Mouse (Mus musculus): Measurements from ENCODE around the gene Clmp. TPM values are rescaled to one million over a fixed set of nuclear protein-coding genes. Genes with fewer than 3 reads are reported as not detected.

Gene Clmp
- polyA plus RNA-seq, 1 experiment, result 2.0 TPM

DNA sequence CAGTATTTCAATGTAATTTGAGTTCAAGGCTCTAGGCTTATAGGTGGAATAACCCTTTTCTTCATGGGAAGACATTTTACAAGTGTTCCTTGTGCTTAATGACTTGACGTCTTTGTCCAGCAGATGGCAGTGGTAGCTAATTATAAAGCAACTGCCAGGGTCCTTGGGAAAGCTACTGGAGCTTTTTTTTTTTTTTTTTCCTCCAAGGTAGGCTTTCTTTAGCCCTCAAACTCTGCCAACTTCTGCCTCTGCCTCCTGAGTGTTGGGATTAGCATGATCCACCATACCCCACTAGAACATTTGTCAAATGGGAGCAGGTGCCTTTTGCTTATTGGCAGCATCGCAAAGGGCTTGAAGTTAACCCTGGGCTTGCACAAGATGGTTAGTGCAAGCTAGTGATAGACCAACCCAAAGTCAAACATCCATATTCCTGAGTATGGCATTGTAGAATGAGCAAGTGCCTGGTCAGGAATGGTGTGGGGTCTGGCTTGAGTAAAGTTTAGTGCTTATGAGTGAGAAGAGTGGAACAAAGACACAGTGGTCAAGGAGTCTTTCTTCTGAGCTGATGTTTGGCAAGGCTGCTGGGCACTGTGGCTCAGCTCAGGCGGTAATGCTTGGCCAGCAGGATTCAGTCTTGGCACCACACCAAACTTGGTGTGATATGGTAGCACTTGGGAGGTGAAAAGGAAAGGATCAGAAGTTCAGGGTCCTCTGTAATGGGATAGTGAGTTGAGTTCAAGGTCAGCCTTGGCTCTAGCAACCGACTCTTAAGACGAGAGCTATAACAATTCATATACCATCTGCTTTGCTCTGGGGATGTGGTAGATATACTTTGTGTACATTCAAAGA, 120.9 kb downstream of the Clmp start:
- Histone ChIP-seq H3K4me3 (ENCODE audit: insufficient read depth, low read length) (no peak overlapping the region), H3K4me1 (ENCODE audit: control insufficient read depth, insufficient read depth, low read length) (peaks cover 16% of the 10 kb centered on the region), H3K27ac (ENCODE audit: insufficient read depth, low read depth, low read length) (peak overlapping the region; percentile 15; the same call in 1 of the 2 replicates)
- TF ChIP-seq CTCF (IDR thresholded peaks at IDR 0.05; ENCODE audit: low read depth, low read length) (no peak), POLR2A (IDR thresholded peaks at IDR 0.05; ENCODE audit: borderline replicate concordance, low read depth, low read length) (no peak)

DNA sequence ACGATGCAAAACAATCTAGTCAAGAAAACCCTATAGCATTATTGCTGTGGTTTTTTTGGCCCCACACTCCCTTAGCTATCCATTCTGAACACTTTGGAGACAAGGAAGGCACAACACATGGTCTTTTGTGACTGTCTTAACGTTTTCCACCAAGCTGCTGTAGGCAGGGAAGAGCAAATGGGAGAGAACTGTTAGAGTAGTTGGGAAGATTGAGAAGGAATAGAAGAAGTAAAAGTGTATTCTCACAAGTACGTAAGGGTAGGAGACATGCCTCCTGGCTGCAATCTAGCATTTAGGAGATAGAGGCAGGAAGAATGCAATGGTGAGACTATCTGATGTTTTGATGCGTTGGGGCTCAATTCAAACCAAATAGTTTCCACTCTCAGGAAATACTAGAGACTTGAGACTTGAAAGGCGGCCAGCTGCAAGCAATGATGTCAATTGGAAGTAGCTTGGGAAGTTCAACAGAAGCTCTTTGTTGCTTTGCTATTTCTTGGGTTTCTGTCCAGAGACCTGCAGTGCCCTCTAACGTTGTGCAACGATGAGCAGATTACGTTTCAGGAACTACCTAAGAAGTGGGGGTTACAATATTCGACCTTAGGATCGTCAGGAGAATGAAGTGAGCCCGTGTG, 121.6 kb downstream of the Clmp start:
- peaks cover 16% of the 10 kb centered on the region for H3K4me1 ChIP-seq (ENCODE audit: control insufficient read depth, insufficient read depth, low read length)
- no peak overlapping the region; the same call in 1 of the 2 replicates for H3K27ac ChIP-seq (ENCODE audit: insufficient read depth, low read depth, low read length)
- no peak overlapping the region for H3K4me3 ChIP-seq (ENCODE audit: insufficient read depth, low read length)
- no peak for TF ChIP-seq CTCF (IDR thresholded peaks at IDR 0.05; ENCODE audit: low read depth, low read length)
- no peak for TF ChIP-seq POLR2A (IDR thresholded peaks at IDR 0.05; ENCODE audit: borderline replicate concordance, low read depth, low read length)

DNA sequence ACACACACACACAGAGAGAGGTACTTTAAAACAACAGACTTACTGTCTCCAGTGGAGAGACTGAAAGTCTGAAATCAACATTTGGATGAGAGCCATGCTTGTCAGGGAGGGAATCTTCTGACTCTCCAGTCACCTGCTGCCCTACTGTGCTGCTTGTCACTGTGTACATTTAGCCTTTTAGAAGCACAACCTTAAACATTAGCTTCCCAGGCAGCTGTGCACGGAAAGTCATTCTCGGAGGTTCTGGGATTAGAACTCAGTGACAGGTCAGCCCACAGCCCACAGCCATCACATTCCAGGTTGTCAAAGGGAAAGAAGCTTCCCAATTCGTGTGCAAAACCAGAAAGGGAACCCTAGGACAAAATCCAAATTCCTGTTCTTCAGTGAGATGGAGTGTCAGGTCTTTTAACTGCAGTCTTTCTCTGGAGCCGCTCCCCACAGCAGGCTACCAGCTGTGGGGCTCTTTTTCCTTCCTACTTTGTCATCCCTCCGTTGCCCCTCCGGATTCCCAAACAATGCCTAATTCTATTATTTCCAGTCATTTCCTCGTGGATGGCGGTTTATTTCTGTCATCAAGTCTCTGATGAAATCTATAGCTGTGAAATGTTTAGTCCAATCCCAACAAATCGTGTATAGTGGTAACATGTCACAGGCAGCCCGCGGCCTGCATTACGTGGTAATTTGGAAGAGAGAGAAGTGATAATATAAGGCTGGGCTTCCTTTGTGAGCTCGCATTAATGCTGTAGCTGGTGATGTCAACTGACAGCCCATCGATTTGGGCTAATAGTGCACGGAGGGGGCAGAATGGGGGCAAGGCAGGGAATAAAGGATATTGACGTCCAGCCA, 122.5 kb downstream of the Clmp start:
- Histone ChIP-seq H3K4me3 (ENCODE audit: insufficient read depth, low read length) (no peak overlapping the region), H3K27ac (ENCODE audit: insufficient read depth, low read depth, low read length) (no peak overlapping the region), H3K4me1 (ENCODE audit: control insufficient read depth, insufficient read depth, low read length) (peaks cover 18% of the 10 kb centered on the region)
- TF ChIP-seq POLR2A (IDR thresholded peaks at IDR 0.05; ENCODE audit: borderline replicate concordance, low read depth, low read length) (no peak), CTCF (IDR thresholded peaks at IDR 0.05; ENCODE audit: low read depth, low read length) (no peak)

DNA sequence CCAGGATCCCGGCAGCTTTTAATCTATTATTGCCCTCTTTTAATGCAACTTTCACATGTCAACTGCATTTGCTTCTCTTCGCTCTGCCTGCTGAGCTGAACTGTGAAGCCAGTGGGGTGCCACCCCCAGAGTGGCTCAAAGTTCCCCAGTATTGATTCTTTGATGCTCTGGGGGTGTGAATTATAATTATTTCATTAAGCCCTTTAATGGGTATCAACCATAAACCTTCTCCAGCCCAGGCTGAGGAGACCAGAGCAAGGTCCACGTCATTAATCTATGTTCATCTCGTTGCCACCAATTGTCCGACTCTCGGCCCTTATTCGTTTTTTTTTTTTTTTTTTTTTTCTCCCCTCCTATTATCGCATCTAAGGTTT, 123.1 kb downstream of the Clmp start:
- peaks cover 24% of the 10 kb centered on the region for H3K4me1 ChIP-seq (ENCODE audit: control insufficient read depth, insufficient read depth, low read length)
- TF ChIP-seq CTCF (IDR thresholded peaks at IDR 0.05; ENCODE audit: low read depth, low read length), result no peak
- TF ChIP-seq POLR2A (IDR thresholded peaks at IDR 0.05; ENCODE audit: borderline replicate concordance, low read depth, low read length), result no peak
- no peak overlapping the region for H3K27ac ChIP-seq (ENCODE audit: insufficient read depth, low read depth, low read length)
- no peak overlapping the region for H3K4me3 ChIP-seq (ENCODE audit: insufficient read depth, low read length)

GRCm38 (mm10) chr9:40811860-40812259, 126.1 kb downstream of the Clmp start:
- H3K4me3 ChIP-seq (ENCODE audit: insufficient read depth, low read length), result no peak overlapping the region
- no peak overlapping the region for H3K27ac ChIP-seq (ENCODE audit: insufficient read depth, low read depth, low read length)
- peaks cover 30% of the 10 kb centered on the region for H3K4me1 ChIP-seq (ENCODE audit: control insufficient read depth, insufficient read depth, low read length)
- no peak for TF ChIP-seq POLR2A (IDR thresholded peaks at IDR 0.05; ENCODE audit: borderline replicate concordance, low read depth, low read length)
- TF ChIP-seq CTCF (IDR thresholded peaks at IDR 0.05; ENCODE audit: low read depth, low read length), result no peak

DNA sequence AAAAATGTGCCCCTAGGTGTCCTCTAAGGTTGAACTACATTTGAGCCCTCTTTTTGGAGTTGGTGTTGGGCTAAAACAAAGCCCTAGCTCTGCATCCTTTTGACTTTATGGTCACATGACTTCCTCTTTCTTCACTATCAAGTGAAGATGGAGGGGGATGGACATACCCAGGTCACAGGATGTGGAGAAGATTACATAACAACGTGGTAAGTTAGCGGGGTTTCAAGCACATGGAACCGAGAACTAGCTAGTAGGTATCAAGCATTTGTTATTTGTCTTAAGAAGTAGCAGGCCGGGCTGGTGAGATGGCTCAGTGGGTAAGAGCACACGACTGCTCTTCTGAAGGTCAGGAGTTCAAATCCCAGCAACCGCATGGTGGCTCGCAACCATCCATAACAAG, 128.3 kb downstream of the Clmp start:
- peak overlapping the region; percentile 68 for H3K27ac ChIP-seq (ENCODE audit: insufficient read depth, low read depth, low read length)

DNA sequence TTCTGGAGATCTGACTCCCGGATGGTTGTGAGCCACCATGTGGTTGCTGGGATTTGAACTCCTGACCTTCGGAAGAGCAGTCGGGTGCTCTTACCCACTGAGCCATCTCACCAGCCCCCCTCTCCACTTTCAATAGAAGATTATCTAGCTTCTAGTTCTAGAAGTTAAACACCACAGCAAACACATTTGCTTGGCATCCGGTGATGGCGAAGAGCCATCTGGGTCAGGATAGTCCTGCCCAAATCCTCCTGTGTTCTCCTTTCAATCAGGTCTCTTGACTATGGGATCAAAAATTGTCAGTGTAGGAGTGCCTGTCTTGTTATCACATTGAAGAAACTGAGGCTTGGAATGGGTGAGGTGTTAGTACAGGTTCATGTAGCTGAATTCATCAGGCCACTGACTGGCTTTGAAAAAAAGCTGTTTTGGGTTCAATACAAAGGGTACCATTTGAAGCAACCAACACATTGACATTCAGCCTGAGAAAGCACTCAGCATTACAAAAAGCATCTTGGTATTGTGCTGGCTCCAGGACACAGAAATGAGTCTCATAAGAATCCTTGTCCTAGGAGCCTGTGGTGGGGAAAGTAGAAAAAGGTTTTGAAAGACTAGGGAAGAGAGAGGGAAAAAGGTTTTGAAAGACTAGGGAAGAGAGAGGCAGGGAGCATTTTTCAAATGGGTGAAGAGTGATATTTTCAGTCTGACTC, 131.7 kb downstream of the Clmp start:
- Histone ChIP-seq H3K4me1 (ENCODE audit: control insufficient read depth, insufficient read depth, low read length) (peaks cover 16% of the 10 kb centered on the region), H3K4me3 (ENCODE audit: insufficient read depth, low read length) (no peak overlapping the region), H3K27ac (ENCODE audit: insufficient read depth, low read depth, low read length) (no peak overlapping the region)
- no peak for TF ChIP-seq CTCF (IDR thresholded peaks at IDR 0.05; ENCODE audit: low read depth, low read length)
- TF ChIP-seq POLR2A (IDR thresholded peaks at IDR 0.05; ENCODE audit: borderline replicate concordance, low read depth, low read length), result no peak

More for the DNA sequence above, 128.3 kb downstream of the Clmp start:
- Histone ChIP-seq H3K4me1 (ENCODE audit: control insufficient read depth, insufficient read depth, low read length) (peaks cover 30% of the 10 kb centered on the region), H3K4me3 (ENCODE audit: insufficient read depth, low read length) (no peak overlapping the region)
- TF ChIP-seq POLR2A (IDR thresholded peaks at IDR 0.05; ENCODE audit: borderline replicate concordance, low read depth, low read length) (no peak), CTCF (IDR thresholded peaks at IDR 0.05; ENCODE audit: low read depth, low read length) (no peak)

- H3K4me1 ChIP-seq (ENCODE audit: control insufficient read depth, insufficient read depth, low read length), result no peaks in the 10 kb centered on the region
- no peak overlapping the region for H3K27ac ChIP-seq (ENCODE audit: insufficient read depth, low read depth, low read length)
- H3K4me3 ChIP-seq (ENCODE audit: insufficient read depth, low read length), result no peak overlapping the region
- TF ChIP-seq CTCF (IDR thresholded peaks at IDR 0.05; ENCODE audit: low read depth, low read length), result no peak
- TF ChIP-seq POLR2A (IDR thresholded peaks at IDR 0.05; ENCODE audit: borderline replicate concordance, low read depth, low read length), result no peak
Measured at GRCm38 (mm10) chr9:40825601-40826000, 139.8 kb downstream of the Clmp start.

DNA sequence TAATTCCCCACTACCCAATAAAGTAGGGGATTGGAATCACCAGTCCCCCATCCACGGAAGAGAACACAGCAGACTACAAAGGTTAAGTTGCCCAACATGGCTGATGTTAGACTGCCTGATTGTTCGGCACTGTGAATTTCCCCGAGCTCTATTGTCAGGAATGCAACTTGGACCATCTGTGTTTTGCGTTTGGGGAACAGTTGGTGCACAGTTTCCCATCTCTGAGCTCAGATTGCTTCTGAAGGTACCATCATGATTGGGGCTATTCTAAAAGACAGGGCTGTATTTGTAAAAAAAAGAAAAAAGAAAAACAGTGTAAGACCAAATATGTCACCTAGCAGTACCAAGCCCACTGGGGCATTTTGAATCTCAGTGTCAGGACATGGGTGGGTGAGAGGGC, 141.6 kb downstream of the Clmp start:
- no peaks in the 10 kb centered on the region for H3K4me1 ChIP-seq (ENCODE audit: control insufficient read depth, insufficient read depth, low read length)
- H3K4me3 ChIP-seq (ENCODE audit: insufficient read depth, low read length), result no peak overlapping the region
- TF ChIP-seq POLR2A (IDR thresholded peaks at IDR 0.05; ENCODE audit: borderline replicate concordance, low read depth, low read length) (no peak), CTCF (IDR thresholded peaks at IDR 0.05; ENCODE audit: low read depth, low read length) (no peak)
- H3K27ac ChIP-seq (ENCODE audit: insufficient read depth, low read depth, low read length), result no peak overlapping the region

Measured in bone marrow macrophage, adult 2 months (primary cell).